Mouse (Mus musculus): ENCODE measurements around the gene Zfp566.
"Not testable (repeated sequence)": the region's sequence is repeated elsewhere in the genome, so short reads cannot be mapped to it uniquely, and the experiment has no call there.

The Zfp566 gene

GRCm38 (mm10) chr7:30090092-30090969 is at the start of gene Zfp566, which contains the start of gene Gm26920:
Gene Zfp566 (minus strand): TSS chr7:30090527.
Gene Gm26920 (minus strand): TSS chr7:30090410.
- DNase-seq (ENCODE audit: low spot score in 2 of 2), result peak; percentile 90 to 98

- no peak for DNase-seq (ENCODE audit: low spot score in 2 of 2)
Observed at GRCm38 (mm10) chr7:30136826-30137225, 46.5 kb upstream of the Zfp566 start.

GRCm38 (mm10) chr7:30132396-30132795 is 42.1 kb upstream of the Zfp566 start:
- DNase-seq (ENCODE audit: low spot score in 2 of 2), result no peak

- DNase-seq (ENCODE audit: low spot score in 2 of 2), result no peak
Observed at GRCm38 (mm10) chr7:30129900-30130299, 39.6 kb upstream of the Zfp566 start.

GRCm38 (mm10) chr7:30122188-30122530 is 31.8 kb upstream of the Zfp566 start:
- no peak for DNase-seq (ENCODE audit: low spot score in 2 of 2)

GRCm38 (mm10) chr7:30121308-30122187 is 31.2 kb upstream of the Zfp566 start, which contains the start of gene Zfp382:
Gene Zfp382 (plus strand): TSS chr7:30121942.
- DNase-seq (ENCODE audit: low spot score in 2 of 2), result peak; percentile 59 to 89

- DNase-seq (ENCODE audit: low spot score in 2 of 2), result not testable (repeated sequence)
Observed at GRCm38 (mm10) chr7:30117935-30118334, 27.6 kb upstream of the Zfp566 start.

- DNase-seq (ENCODE audit: low spot score in 2 of 2), result no peak
Observed at GRCm38 (mm10) chr7:30116076-30116475, 25.7 kb upstream of the Zfp566 start.

GRCm38 (mm10) chr7:30099297-30099696 is 9.0 kb upstream of the Zfp566 start:
- peak; percentile 66 to 86 for DNase-seq (ENCODE audit: low spot score in 2 of 2)

- DNase-seq (ENCODE audit: low spot score in 2 of 2), result no peak
Observed at GRCm38 (mm10) chr7:30095551-30096125, 5.3 kb upstream of the Zfp566 start.

- peak; percentile 83 to 93 for DNase-seq (ENCODE audit: low spot score in 2 of 2)
Observed at GRCm38 (mm10) chr7:30094646-30095429, 4.5 kb upstream of the Zfp566 start, which contains the start of gene Zfp260. Gene Zfp260 (plus strand): TSS chr7:30094777.

- no peak for DNase-seq (ENCODE audit: low spot score in 2 of 2)
Observed at GRCm38 (mm10) chr7:30093918-30094415, 3.6 kb upstream of the Zfp566 start.

- no peak for DNase-seq (ENCODE audit: low spot score in 2 of 2)
Observed at GRCm38 (mm10) chr7:30092666-30093065, 2.3 kb upstream of the Zfp566 start.

GRCm38 (mm10) chr7:30090970-30091585 is 751 bp upstream of the Zfp566 start:
- DNase-seq (ENCODE audit: low spot score in 2 of 2), result no peak

GRCm38 (mm10) chr7:30089405-30089804 is 922 bp downstream of the Zfp566 start:
- DNase-seq (ENCODE audit: low spot score in 2 of 2), result no peak

GRCm38 (mm10) chr7:30086524-30086923 is 3.8 kb downstream of the Zfp566 start:
- DNase-seq (ENCODE audit: low spot score in 2 of 2), result peak in 1 of 2 experiments; percentile 72

GRCm38 (mm10) chr7:30072146-30073028 is 17.9 kb downstream of the Zfp566 start, which contains the start of gene Zfp82:
Gene Zfp82 (minus strand): TSS chr7:30072900.
- peak in 1 of 2 experiments; percentile 82 for DNase-seq (ENCODE audit: low spot score in 2 of 2)

GRCm38 (mm10) chr7:30064622-30065021 is 25.7 kb downstream of the Zfp566 start:
- DNase-seq (ENCODE audit: low spot score in 2 of 2), result no peak

- no peak for DNase-seq (ENCODE audit: low spot score in 2 of 2)
Observed at GRCm38 (mm10) chr7:30062478-30062877, 27.8 kb downstream of the Zfp566 start.
